Mouse (Mus musculus): ENCODE data around the gene Grik4. TPM values are rescaled to one million over a fixed set of nuclear protein-coding genes. Genes with fewer than 3 reads are reported as not detected.

The Grik4 gene
- total RNA-seq, 2 experiments from 2014 or later, result 50.8 to 60.9 TPM

GRCm38 (mm10) chr9:42504971-42505510, 439.3 kb downstream of the Grik4 start:
- no peak for DNase-seq (ENCODE audit: low spot score in 2 of 2)

DNA sequence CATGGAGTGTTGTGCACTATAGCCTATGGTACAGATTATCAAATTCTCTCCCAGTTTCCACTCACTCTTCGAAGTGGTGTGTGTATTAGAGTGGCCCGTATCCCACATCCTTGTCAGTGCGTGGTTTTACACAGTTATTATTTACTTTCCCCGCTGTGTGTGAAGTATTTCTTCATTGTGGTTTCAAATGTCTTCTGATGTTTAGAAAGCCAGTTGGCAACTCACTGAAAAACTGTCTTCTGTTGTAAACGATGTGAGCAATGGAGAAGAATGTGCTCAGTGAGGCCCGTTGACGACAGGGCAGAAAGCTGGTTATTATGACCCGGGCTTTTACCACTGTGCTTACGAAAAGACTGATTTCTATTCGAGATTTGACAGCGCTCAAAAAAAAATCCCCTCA, 439.7 kb downstream of the Grik4 start:
- DNase-seq (ENCODE audit: low spot score in 2 of 2), result no peak

GRCm38 (mm10) chr9:42503709-42504108, 440.6 kb downstream of the Grik4 start:
- DNase-seq (ENCODE audit: low spot score in 2 of 2), result no peak

- no peak for DNase-seq (ENCODE audit: low spot score in 2 of 2)
These were observed 448.0 kb downstream of the Grik4 start for GRCm38 (mm10) chr9:42496296-42496695.

GRCm38 (mm10) chr9:42491780-42492179, 452.5 kb downstream of the Grik4 start:
- DNase-seq (ENCODE audit: low spot score in 2 of 2), result peak; percentile 54 to 59

GRCm38 (mm10) chr9:42490589-42491382, 453.5 kb downstream of the Grik4 start:
- DNase-seq (ENCODE audit: low spot score in 2 of 2), result no peak

DNA sequence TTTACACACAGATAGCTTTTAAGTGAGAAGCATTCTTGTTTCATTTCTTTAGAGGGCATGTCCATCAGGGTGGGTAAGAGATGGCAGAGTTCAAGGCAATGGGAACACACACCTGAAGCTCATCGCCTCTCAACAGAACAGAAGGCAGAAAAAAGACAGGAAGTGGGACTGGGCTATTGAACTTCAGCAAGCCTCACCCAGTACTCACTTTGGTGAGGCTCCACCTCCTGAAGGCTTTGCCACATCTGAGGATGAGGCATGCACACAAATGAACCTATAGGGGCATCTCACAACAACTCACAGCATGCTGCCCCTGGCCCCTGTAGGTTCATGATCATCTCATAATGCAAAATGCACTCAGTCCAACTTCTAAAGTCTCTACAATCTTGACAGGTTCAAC, 456.2 kb downstream of the Grik4 start:
- no peak for DNase-seq (ENCODE audit: low spot score in 2 of 2)

- no peak for DNase-seq (ENCODE audit: low spot score in 2 of 2)
These were observed 457.4 kb downstream of the Grik4 start for GRCm38 (mm10) chr9:42486913-42487312.

DNA sequence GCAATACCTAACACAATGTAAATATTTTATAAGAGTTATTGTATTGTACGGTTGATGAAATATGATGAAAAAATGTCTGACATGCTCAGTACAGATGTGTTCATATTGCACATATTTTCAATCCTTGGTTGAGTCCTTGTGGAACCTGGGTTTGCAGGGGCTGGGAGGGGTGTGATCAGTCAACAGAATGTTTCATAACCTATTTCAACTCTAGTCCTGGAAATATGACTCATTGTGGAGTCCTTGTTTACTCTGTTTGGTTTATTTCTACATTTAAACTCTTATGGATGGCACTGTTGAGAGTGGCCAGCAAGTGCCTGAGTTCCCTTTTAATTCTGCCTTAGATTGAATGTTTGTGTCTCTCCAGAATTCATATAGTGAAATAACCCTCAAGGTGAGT, 459.6 kb downstream of the Grik4 start:
- no peak for DNase-seq (ENCODE audit: low spot score in 2 of 2)

- no peak for DNase-seq (ENCODE audit: low spot score in 2 of 2)
These were observed 461.3 kb downstream of the Grik4 start for GRCm38 (mm10) chr9:42482944-42483343.

- no peak for DNase-seq (ENCODE audit: low spot score in 2 of 2)
These were observed 468.1 kb downstream of the Grik4 start for GRCm38 (mm10) chr9:42476166-42476565.

GRCm38 (mm10) chr9:42474244-42474643, 470.0 kb downstream of the Grik4 start:
- DNase-seq (ENCODE audit: low spot score in 2 of 2), result no peak

DNA sequence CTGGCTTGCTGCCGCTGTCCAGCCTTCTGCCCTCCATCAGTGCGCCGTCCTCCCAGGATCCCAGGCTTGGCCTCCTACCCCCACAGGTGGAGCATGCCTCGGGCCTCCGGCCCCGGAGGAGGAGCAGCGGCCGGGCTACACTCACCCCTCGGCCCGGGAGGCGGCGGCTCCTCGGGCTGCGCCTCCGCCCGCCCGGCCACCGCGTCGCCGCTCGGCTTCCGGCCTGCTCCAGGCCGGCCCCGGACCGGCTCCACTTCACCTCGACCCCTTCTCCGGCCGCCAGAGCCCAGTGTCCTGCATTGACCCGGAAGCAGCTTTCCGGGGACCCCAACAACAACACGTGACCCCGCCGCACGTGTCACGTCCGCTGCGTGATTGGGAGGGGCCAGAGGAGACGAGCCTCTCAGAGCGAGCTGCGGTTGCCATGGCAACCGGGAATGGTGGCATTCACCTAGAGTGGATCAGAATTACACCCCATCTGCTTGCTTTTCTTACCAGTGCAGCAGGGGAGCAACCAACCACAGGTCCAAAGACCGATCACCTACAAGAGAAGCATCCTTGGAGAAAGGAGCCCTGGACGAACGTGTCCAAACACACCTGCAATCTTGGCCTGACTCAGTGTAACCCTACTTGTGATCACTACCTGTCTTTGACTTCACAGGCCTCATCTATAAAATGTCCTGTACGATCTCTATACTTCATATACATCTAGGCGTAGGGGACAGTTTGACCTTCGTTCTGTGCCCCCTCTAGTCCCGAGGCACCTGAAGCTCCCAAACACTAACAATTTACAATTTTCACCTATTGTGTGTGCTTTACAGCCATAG, 472.2 kb downstream of the Grik4 start:
- peak; percentile 90 to 91 for DNase-seq (ENCODE audit: low spot score in 2 of 2)

- DNase-seq (ENCODE audit: low spot score in 2 of 2), result peak in 1 of 2 experiments; percentile 43
These were observed 473.1 kb downstream of the Grik4 start for GRCm38 (mm10) chr9:42471214-42471613.

GRCm38 (mm10) chr9:42469323-42469722, 475.0 kb downstream of the Grik4 start:
- no peak for DNase-seq (ENCODE audit: low spot score in 2 of 2)

- no peak for DNase-seq (ENCODE audit: low spot score in 2 of 2)
These were observed 475.9 kb downstream of the Grik4 start for GRCm38 (mm10) chr9:42468360-42468759.

Small RNA genes lying within 50 kb of the gene (microRNA-seq; reads per million reads assigned to microRNA genes)
- 0 reads per million in 2 experiments for gene Gm27509

Other genes with a start within 250 kb of the Grik4 start
- gene Arhgef12, start 162.7 kb upstream of the Grik4 start, total RNA-seq (2021), result 100 to 1,000 TPM; 146 to 151 TPM
- 10 to 100 TPM; 17.0 to 19.7 TPM for gene Tmem136, start 172.1 kb upstream of the Grik4 start, total RNA-seq (2021)

Measured in layer of hippocampus, postnatal 10 days (tissue).